18 mouse cellular contexts compared by ENCODE assay signal in the genomic region with DNA sequence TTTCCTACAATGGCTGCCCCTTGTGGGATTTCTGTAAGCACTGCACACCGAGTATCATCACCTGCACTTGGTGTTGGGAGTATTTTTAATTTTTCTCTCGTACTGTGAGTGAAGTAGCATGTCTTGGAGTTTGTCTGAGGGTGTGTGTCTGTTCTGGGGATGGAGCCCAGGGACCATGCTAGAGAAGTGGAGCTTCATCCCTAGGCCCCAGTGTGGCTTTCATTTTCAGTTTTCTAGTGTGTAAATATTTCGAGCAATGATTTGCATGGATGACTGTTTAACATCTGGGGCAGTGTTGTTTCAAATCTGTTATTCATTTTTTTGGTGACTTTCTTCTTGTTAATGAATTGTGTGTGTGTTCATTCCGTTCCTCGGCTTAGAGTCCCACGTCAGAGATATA. TPM values are rescaled to one million over a fixed set of nuclear protein-coding genes. Genes with fewer than 3 reads are reported as not detected.
"Had no signal": no experiment of that assay in that cellular context is flagged by ENCODE, and none has a peak within 500 bp of the region (broad histone marks: within the 10 kb centered on the region; RNA-seq: fewer than 3 reads in every experiment).

No protein-coding gene starts in this region.

- H3K9ac ChIP-seq: neural tube, embryonic 12.5 days; neural tube, embryonic 13.5 days; neural tube, embryonic 15.5 days; stomach, embryonic 15.5 days had no signal

- H3K4me1 ChIP-seq: neural tube, embryonic 12.5 days; neural tube, embryonic 13.5 days; neural tube, embryonic 15.5 days; stomach, embryonic 15.5 days had no signal

- H3K4me2 ChIP-seq: neural tube, embryonic 12.5 days; neural tube, embryonic 13.5 days; neural tube, embryonic 15.5 days; stomach, embryonic 15.5 days had no signal

- DNase-seq: retina, postnatal 1 day; right cerebral cortex, adult 18-20 months; right cerebral cortex, postnatal 14 days; right cerebral cortex, postnatal 25 days; right cerebral cortex, postnatal 4 days; thymus, adult 18-20 months; thymus, adult 2 months; thymus, postnatal 14 days; thymus, postnatal 25 days; thymus, postnatal 36 days; thymus, postnatal 4 days had no signal

- H3K4me3 ChIP-seq: neural tube, embryonic 12.5 days; neural tube, embryonic 13.5 days; neural tube, embryonic 15.5 days; stomach, embryonic 15.5 days had no signal

- H3K27me3 ChIP-seq: neural tube, embryonic 12.5 days; neural tube, embryonic 13.5 days; neural tube, embryonic 15.5 days; stomach, embryonic 15.5 days had no signal

- H3K27ac ChIP-seq: neural tube, embryonic 12.5 days; neural tube, embryonic 13.5 days; neural tube, embryonic 15.5 days; stomach, embryonic 15.5 days; stomach, postnatal 0 days had no signal

- H3K36me3 ChIP-seq: neural tube, embryonic 12.5 days; neural tube, embryonic 13.5 days; neural tube, embryonic 15.5 days; stomach, embryonic 15.5 days had no signal

- H3K9me3 ChIP-seq: neural tube, embryonic 12.5 days; neural tube, embryonic 13.5 days; neural tube, embryonic 15.5 days; stomach, embryonic 15.5 days had no signal

RNA-seq across cellular contexts. Expression of a gene that starts 31.9 kb away (rescaled TPM):
- total RNA-seq: neutrophil, adult 5-6 weeks had no signal
- polyA plus RNA-seq: urinary bladder, adult 2 months had no signal
